In the genomic region with DNA sequence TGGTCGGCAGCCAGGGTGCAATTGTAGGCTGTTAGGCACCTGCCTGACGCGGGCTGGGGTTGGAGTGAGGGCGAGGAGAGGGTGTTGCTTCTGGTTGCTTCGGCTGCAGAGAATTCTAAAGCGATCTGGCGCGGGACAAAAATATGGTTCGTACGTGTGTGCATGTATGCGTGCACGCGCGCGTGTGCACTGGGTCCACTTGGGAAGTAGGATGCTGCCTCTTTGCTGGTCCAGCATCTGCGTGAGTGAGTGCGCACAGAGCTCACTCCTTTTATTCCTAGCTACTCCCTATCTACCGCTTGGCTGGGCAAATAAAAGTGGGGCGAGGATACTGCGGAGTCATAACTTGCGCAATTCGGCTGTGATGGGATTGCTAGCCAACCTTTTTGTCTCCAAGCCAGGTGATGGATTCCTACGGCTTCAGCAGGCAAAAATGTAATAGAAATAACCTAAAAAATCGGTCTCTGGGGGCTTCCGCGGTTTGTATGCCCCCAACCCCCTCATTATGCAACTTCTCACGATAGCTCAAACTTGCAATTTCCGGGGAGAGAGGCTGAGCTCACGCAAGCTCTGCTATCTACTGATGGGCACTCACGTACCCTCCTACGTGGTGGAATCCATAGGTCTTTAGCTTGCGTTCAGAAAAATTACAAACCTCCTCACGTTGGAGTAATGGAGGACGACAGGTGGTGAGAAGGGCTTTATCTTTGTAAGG, we compare ENCODE assay signal across 8 mouse cellular contexts. TPM values are rescaled to one million over a fixed set of nuclear protein-coding genes. Genes with fewer than 3 reads are reported as not detected.
DNase-seq lines count a peak whose midpoint lies in the region; ATAC-seq and TF ChIP-seq lines count a peak whose summit lies in the region.

No protein-coding gene starts in this region.

- H3K9me3 ChIP-seq in lung, embryonic 14.5 days (ENCODE audit: low read depth, low read length) = no peaks in the 10 kb centered on the region
- H3K9me3 ChIP-seq in heart, embryonic 13.5 days = no peaks in the 10 kb centered on the region
- no peaks in the 10 kb centered on the region for H3K9me3 ChIP-seq in midbrain, embryonic 13.5 days

- H3K4me3 ChIP-seq in lung, embryonic 14.5 days (ENCODE audit: low read depth, low read length) = peak overlapping the region; percentile 59
- H3K4me3 ChIP-seq in heart, embryonic 13.5 days = peak overlapping the region; percentile 75
- peak overlapping the region; percentile 50 for H3K4me3 ChIP-seq in midbrain, embryonic 13.5 days (replicated peaks)

- WGBS in lung, embryonic 14.5 days = under 1% methylated on average over 34 of the region's 34 CpGs
- under 1% methylated on average over 34 of the region's 34 CpGs for WGBS in heart, embryonic 13.5 days
- WGBS in midbrain, embryonic 13.5 days = under 1% methylated on average over 34 of the region's 34 CpGs

- H3K27ac ChIP-seq in lung, embryonic 14.5 days (ENCODE audit: low read depth) = peak overlapping the region; percentile 55
- peak overlapping the region; percentile 75 for H3K27ac ChIP-seq in heart, embryonic 13.5 days (replicated peaks)
- H3K27ac ChIP-seq in midbrain, embryonic 13.5 days = peak overlapping the region; percentile 77

- no peaks in the 10 kb centered on the region; the same call in 1 of the 2 replicates for H3K4me1 ChIP-seq in lung, embryonic 14.5 days (ENCODE audit: insufficient read depth)
- H3K4me1 ChIP-seq in heart, embryonic 13.5 days = peaks cover 65% of the 10 kb centered on the region
- H3K4me1 ChIP-seq in midbrain, embryonic 13.5 days (replicated peaks) = peaks cover 62% of the 10 kb centered on the region

- peak overlapping the region; percentile 47 for H3K9ac ChIP-seq in lung, embryonic 14.5 days
- H3K9ac ChIP-seq in heart, embryonic 13.5 days = peak overlapping the region; percentile 82
- peak overlapping the region; percentile 64 for H3K9ac ChIP-seq in midbrain, embryonic 13.5 days (replicated peaks)

- peaks cover 14% of the 10 kb centered on the region for H3K27me3 ChIP-seq in lung, embryonic 14.5 days (ENCODE audit: insufficient read depth, low read length)
- H3K27me3 ChIP-seq in heart, embryonic 13.5 days (replicated peaks) = peaks cover 2% of the 10 kb centered on the region; the same call in 1 of the 2 replicates
- H3K27me3 ChIP-seq in midbrain, embryonic 13.5 days = peaks cover 28% of the 10 kb centered on the region

- no peak for ATAC-seq in lung, embryonic 14.5 days (ENCODE audit: insufficient read depth)
- no peak for ATAC-seq in heart, embryonic 13.5 days (ENCODE audit: extremely low read depth, insufficient number of reproducible peaks, low FRiP score, low TSS enrichment)
- ATAC-seq in midbrain, embryonic 13.5 days = peak; percentile 7; the same call in 1 of the 2 replicates

- H3K4me2 ChIP-seq in lung, embryonic 14.5 days = peak overlapping the region; percentile 87
- peak overlapping the region; percentile 95 for H3K4me2 ChIP-seq in heart, embryonic 13.5 days
- peak overlapping the region; percentile 80 for H3K4me2 ChIP-seq in midbrain, embryonic 13.5 days (replicated peaks)

- peaks cover 6% of the 10 kb centered on the region for H3K36me3 ChIP-seq in lung, embryonic 14.5 days (ENCODE audit: insufficient read depth)
- peaks cover 12% of the 10 kb centered on the region; the same call in 1 of the 2 replicates for H3K36me3 ChIP-seq in heart, embryonic 13.5 days
- no peaks in the 10 kb centered on the region for H3K36me3 ChIP-seq in midbrain, embryonic 13.5 days

- DNase-seq in lung, embryonic 14.5 days = peak; percentile 55
- DNase-seq in lung, postnatal 14 days = no peak
- DNase-seq in cerebellum, adult 9-11 months = peak; percentile 85
- peak; percentile 63 to 65 for DNase-seq in layer of hippocampus, postnatal 10 days (ENCODE audit: low spot score in 2 of 2)
- peak; percentile 61 for DNase-seq in yolk sac, embryonic 10.5 days (ENCODE audit: low spot score)
- DNase-seq in adrenal gland, adult 8-10 months = no peak

- TF ChIP-seq CTCF in lung, embryonic 14.5 days (IDR thresholded peaks at IDR 0.05; ENCODE audit: low read depth) = no peak

RNA-seq across cellular contexts. Expression of a gene that starts 2.8 kb away (rescaled TPM):
- polyA plus RNA-seq in lung, embryonic 14.5 days (2014; fragmentation: Nextera tagmentation; extraction: Ambion mirVana) = 48.5 and 51.8 TPM in 2 replicates
- polyA plus RNA-seq in heart, embryonic 13.5 days (2015; fragmentation: Nextera tagmentation; extraction: Ambion mirVana) = 110 and 126 TPM in 2 replicates
- total RNA-seq in layer of hippocampus, postnatal 10 days (2021) = 10 to 100 TPM; 76.0 to 83.6 TPM
- polyA plus RNA-seq in midbrain, embryonic 13.5 days (2015; fragmentation: Nextera tagmentation; extraction: Ambion mirVana) = 28.7 and 31.8 TPM in 2 replicates
- total RNA-seq in adrenal gland, adult 8-10 months (2022) = 100 to 1,000 TPM in 3 of 4 experiments, 10 to 100 TPM in 1; 99.0 to 265 (median 164) TPM

RNA-seq across cellular contexts. Expression of a gene that starts 47.6 kb away (rescaled TPM):
- 321 and 352 TPM in 2 replicates for polyA plus RNA-seq in lung, embryonic 14.5 days (2014; fragmentation: Nextera tagmentation; extraction: Ambion mirVana)
- polyA plus RNA-seq in heart, embryonic 13.5 days (2015; fragmentation: Nextera tagmentation; extraction: Ambion mirVana) = 85.0 and 87.3 TPM in 2 replicates
- 100 to 1,000 TPM; 106 to 129 TPM for total RNA-seq in layer of hippocampus, postnatal 10 days (2021)
- 294 and 385 TPM in 2 replicates for polyA plus RNA-seq in midbrain, embryonic 13.5 days (2015; fragmentation: Nextera tagmentation; extraction: Ambion mirVana)
- 1 to 10 TPM; 2.4 to 4.0 (median 2.6) TPM for total RNA-seq in adrenal gland, adult 8-10 months (2022)

Comparison
In these comparisons a context has a peak if more than half of its experiments do, and no peak if none do; other contexts are left out.
1. DNase-seq: peak in lung, embryonic 14.5 days (single experiment), cerebellum, adult 9-11 months (single experiment), layer of hippocampus, postnatal 10 days (2 of 2) and yolk sac, embryonic 10.5 days (single experiment); none in lung, postnatal 14 days (single experiment) and adrenal gland, adult 8-10 months (single experiment).
2. Peak in every context shown above with its lines, with median percentiles within 50 percentile points of each other: H3K27ac ChIP-seq, H3K4me2 ChIP-seq, H3K4me3 ChIP-seq and H3K9ac ChIP-seq.